In the genomic region with DNA sequence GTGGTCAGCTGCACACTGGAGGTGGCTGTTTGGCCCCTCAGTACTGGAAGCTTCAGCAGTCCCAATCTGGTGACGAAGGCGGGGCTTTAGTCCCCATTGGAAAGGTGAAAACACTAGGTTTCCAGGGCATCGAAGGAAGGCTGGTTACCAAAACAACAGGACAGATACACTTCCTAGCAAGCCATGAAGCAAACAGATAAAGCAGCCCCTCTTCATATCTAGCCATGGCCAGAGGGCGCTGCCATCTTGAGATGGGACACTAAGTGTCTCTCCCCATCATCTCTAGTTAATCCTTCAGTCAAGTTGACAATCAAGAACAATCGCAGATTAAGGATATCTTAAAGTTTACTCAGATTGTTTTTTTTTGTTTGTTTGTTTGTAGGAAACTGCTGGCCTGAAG, we compare ENCODE assay signal across 24 mouse cellular contexts.
"Had no signal": no experiment of that assay in that cellular context is flagged by ENCODE, and none has a peak within 500 bp of the region (broad histone marks: within the 10 kb centered on the region; RNA-seq: fewer than 3 reads in every experiment).

No protein-coding gene starts in this region.

- H3K27ac ChIP-seq: heart, adult 2 months; heart, embryonic 10.5 days; hindbrain, embryonic 10.5 days; hindbrain, embryonic 12.5 days; hindbrain, embryonic 14.5 days; intestine, embryonic 15.5 days; layer of hippocampus, adult 2 months; left cerebral cortex, adult 2 months; limb, embryonic 10.5 days; limb, embryonic 12.5 days had no signal

- ATAC-seq: hindbrain, embryonic 16.5 days; inflammation-experienced regulatory T-cells, adult 6 months; intestine, embryonic 15.5 days; intestine, postnatal 0 days had no signal

- H3K4me1 ChIP-seq: hindbrain, embryonic 10.5 days; hindbrain, embryonic 12.5 days; intestine, embryonic 15.5 days; limb, embryonic 10.5 days had no signal

- DNase-seq: gastrocnemius, postnatal 14 days; gastrocnemius, postnatal 36 days; heart, adult 11 months; heart, adult 2 months; heart, postnatal 10 days; heart, postnatal 4 days; kidney, adult 18-20 months; kidney, adult 8-10 months; kidney, postnatal 10 days; kidney, postnatal 25 days; kidney, postnatal 4 days had no signal

- H3K4me3 ChIP-seq: heart, adult 2 months; heart, embryonic 10.5 days; heart, embryonic 12.5 days; hindbrain, embryonic 10.5 days; hindbrain, embryonic 12.5 days; intestine, embryonic 15.5 days; layer of hippocampus, adult 2 months; left cerebral cortex, adult 2 months; limb, embryonic 10.5 days; limb, embryonic 12.5 days had no signal

- H3K4me2 ChIP-seq: heart, embryonic 12.5 days; hindbrain, embryonic 12.5 days; hindbrain, embryonic 14.5 days; intestine, embryonic 15.5 days; limb, embryonic 12.5 days had no signal

- H3K27me3 ChIP-seq: heart, embryonic 12.5 days; hindbrain, embryonic 12.5 days; intestine, embryonic 15.5 days; limb, embryonic 12.5 days had no signal

- H3K9me3 ChIP-seq: heart, embryonic 10.5 days; heart, embryonic 12.5 days; hindbrain, embryonic 10.5 days; hindbrain, embryonic 12.5 days; intestine, embryonic 15.5 days; limb, embryonic 10.5 days; limb, embryonic 12.5 days had no signal

- H3K9ac ChIP-seq: heart, embryonic 12.5 days; hindbrain, embryonic 12.5 days; hindbrain, embryonic 14.5 days; intestine, embryonic 15.5 days; limb, embryonic 12.5 days had no signal
